Mouse (Mus musculus) CH12.LX (cell line): ENCODE results near the gene Gcnt1. TPM values are rescaled to one million over a fixed set of nuclear protein-coding genes. Genes with fewer than 3 reads are reported as not detected.

Source experiments
- DNase-seq: peaks from one replicate; pipeline ENCODE4 v3.0.0-alpha.2; 2013; ENCODE audit errors: extremely low read depth
- H3K27ac ChIP-seq: 2 replicates; pipeline ENCODE4 v1.5.1; 2012; ENCODE audit warnings: low read depth, mild to moderate bottlenecking, control low read depth, moderate library complexity; ENCODE audit not compliant: insufficient read depth
- H3K27me3 ChIP-seq: replicated peaks from 2 replicates; pipeline ENCODE3; 2012; ENCODE audit warnings: inconsistent platforms
- H3K36me3 ChIP-seq, 2 experiments: replicated peaks in 1 of 2; 2 replicates each; pipeline versions ENCODE3 to v1.6.1; 2012; ENCODE audit warnings: inconsistent platforms in 1 of 2, low read length in 1 of 2, mild to moderate bottlenecking in 1 of 2, mixed read lengths in 1 of 2, moderate library complexity in 1 of 2; ENCODE audit not compliant: control insufficient read depth in 1 of 2, insufficient read depth in 1 of 2
- H3K4me1 ChIP-seq, 2 experiments: 2 replicates each; pipeline ENCODE4 v1.6.1; 2012; ENCODE audit warnings: inconsistent platforms in 1 of 2, moderate library complexity in 1 of 2; ENCODE audit not compliant: insufficient read depth in 2 of 2, control insufficient read depth in 1 of 2
- H3K4me2 ChIP-seq: 2 replicates; pipeline ENCODE4 v1.6.1; 2012; ENCODE audit warnings: low read depth, mild to moderate bottlenecking, control low read depth; ENCODE audit not compliant: poor library complexity, insufficient read depth, severe bottlenecking
- H3K4me3 ChIP-seq, 3 experiments: fragments of 150-350 bp in 1 of 3; sonication (generic) in 1 of 3; replicated peaks in 1 of 3; 2 replicates each; pipeline versions ENCODE3 to v1.5.1; 2011 to 2012; ENCODE audit warnings: low read depth in 2 of 3, low read length in 2 of 3, mild to moderate bottlenecking in 2 of 3, moderate library complexity in 2 of 3, control low read depth in 1 of 3, improper control_type of control experiment in 1 of 3, inconsistent platforms in 1 of 3, mixed read lengths in 1 of 3; ENCODE audit not compliant: poor library complexity in 1 of 3
- H3K79me2 ChIP-seq: replicated peaks from 2 replicates; pipeline ENCODE4 v1.6.1; 2012; ENCODE audit warnings: mild to moderate bottlenecking, moderate library complexity; ENCODE audit not compliant: control insufficient read depth, poor library complexity, insufficient read depth, severe bottlenecking; ENCODE audit errors: extremely low read depth
- H3K9ac ChIP-seq: 2 replicates; pipeline ENCODE4 v1.6.1; 2012; ENCODE audit warnings: low read depth, mild to moderate bottlenecking, control low read depth, moderate library complexity; ENCODE audit not compliant: insufficient read depth
- H3K9me3 ChIP-seq: replicated peaks from 2 replicates; pipeline ENCODE3; 2012; ENCODE audit warnings: low read length, inconsistent platforms, mixed read lengths
- CHD1 ChIP-seq: IDR thresholded peaks from 2 replicates; pipeline ENCODE4 v1.6.1; 2012; ENCODE audit warnings: low read depth, low read length, improper control_type of control experiment, inconsistent platforms
- CTCF ChIP-seq, 2 experiments: IDR thresholded peaks in 1 of 2; conservative IDR thresholded peaks in 1 of 2; 2 replicates each; pipeline ENCODE4 v1.5.1; 2011 to 2012; ENCODE audit warnings: low read depth in 2 of 2, low read length in 2 of 2, improper control_type of control experiment in 1 of 2, inconsistent platforms in 1 of 2, mild to moderate bottlenecking in 1 of 2, moderate library complexity in 1 of 2
- ELF1 ChIP-seq: IDR thresholded peaks from 2 replicates; pipeline ENCODE4 v1.6.1; 2014; ENCODE audit warnings: low read depth, mild to moderate bottlenecking, inconsistent platforms, low read length, improper control_type of control experiment
- ETS1 ChIP-seq: conservative IDR thresholded peaks from 2 replicates; pipeline ENCODE4 v1.6.1; 2012; ENCODE audit warnings: low read depth, mild to moderate bottlenecking, inconsistent platforms, low read length, improper control_type of control experiment, moderate library complexity
- GABPA ChIP-seq: IDR thresholded peaks from 2 replicates; pipeline ENCODE4 v1.6.1; 2012; ENCODE audit warnings: low read depth, low read length, improper control_type of control experiment, inconsistent platforms; ENCODE audit not compliant: insufficient replicate concordance
- HCFC1 ChIP-seq: IDR thresholded peaks from 2 replicates; pipeline ENCODE4 v1.6.1; 2012; ENCODE audit warnings: low read depth, mild to moderate bottlenecking, inconsistent platforms, low read length, improper control_type of control experiment
- JUN ChIP-seq: IDR thresholded peaks from 2 replicates; pipeline ENCODE4 v1.6.1; 2011; ENCODE audit warnings: low read depth, mild to moderate bottlenecking, low read length, improper control_type of control experiment, moderate library complexity; ENCODE audit not compliant: insufficient read depth
- JUND ChIP-seq: conservative IDR thresholded peaks from 2 replicates; pipeline ENCODE4 v1.6.1; 2011; ENCODE audit warnings: low read depth, low read length, improper control_type of control experiment
- KAT2A ChIP-seq: IDR thresholded peaks from 2 replicates; pipeline ENCODE4 v1.6.1; 2012; ENCODE audit warnings: low read length, improper control_type of control experiment, inconsistent platforms; ENCODE audit not compliant: insufficient replicate concordance
- MAFK ChIP-seq: IDR thresholded peaks from 2 replicates; pipeline ENCODE4 v1.6.1; 2011; ENCODE audit warnings: low read length, improper control_type of control experiment; ENCODE audit not compliant: insufficient replicate concordance
- MEF2A ChIP-seq: IDR thresholded peaks from 2 replicates; pipeline ENCODE4 v1.6.1; 2014; ENCODE audit warnings: low read depth, mild to moderate bottlenecking, inconsistent platforms, low read length, improper control_type of control experiment, borderline replicate concordance
- MXI1 ChIP-seq: IDR thresholded peaks from 2 replicates; pipeline ENCODE4 v1.6.1; 2011; ENCODE audit warnings: mild to moderate bottlenecking, low read depth, low read length, improper control_type of control experiment
- NELFE ChIP-seq: IDR thresholded peaks from 2 replicates; pipeline ENCODE4 v1.6.1; 2011; ENCODE audit warnings: low read depth, low read length, improper control_type of control experiment
- NRF1 ChIP-seq: IDR thresholded peaks from 2 replicates; pipeline ENCODE4 v1.6.1; 2014; ENCODE audit warnings: low read depth, mild to moderate bottlenecking, inconsistent platforms, low read length, improper control_type of control experiment, moderate library complexity
- PAX5 ChIP-seq: IDR thresholded peaks from 2 replicates; pipeline ENCODE4 v1.6.1; 2012; ENCODE audit warnings: low read length, inconsistent platforms, mixed read lengths
- POLR2A ChIP-seq: IDR thresholded peaks from 2 replicates; pipeline ENCODE4 v1.6.1; 2011; ENCODE audit warnings: low read depth, mild to moderate bottlenecking, improper control_type of control experiment, low read length
- RAD21 ChIP-seq: IDR thresholded peaks from 2 replicates; pipeline ENCODE4 v1.6.1; 2011; ENCODE audit warnings: low read depth, mild to moderate bottlenecking, low read length, improper control_type of control experiment, moderate library complexity
- RCOR1 ChIP-seq: conservative IDR thresholded peaks from 2 replicates; pipeline ENCODE4 v1.6.1; 2012; ENCODE audit warnings: low read depth, mild to moderate bottlenecking, inconsistent platforms, low read length, improper control_type of control experiment
- SIN3A ChIP-seq: IDR thresholded peaks from 2 replicates; pipeline ENCODE4 v1.6.1; 2012; ENCODE audit warnings: low read length, improper control_type of control experiment, inconsistent platforms
- SMC3 ChIP-seq: IDR thresholded peaks from 2 replicates; pipeline ENCODE4 v1.6.1; 2011; ENCODE audit warnings: low read depth, low read length, improper control_type of control experiment
- TBP ChIP-seq: conservative IDR thresholded peaks from 2 replicates; pipeline ENCODE4 v1.6.1; 2011; ENCODE audit warnings: low read depth, low read length, improper control_type of control experiment
- UBTF ChIP-seq: IDR thresholded peaks from 2 replicates; pipeline ENCODE4 v1.6.1; 2012; ENCODE audit warnings: low read depth, mild to moderate bottlenecking, inconsistent platforms, low read length, improper control_type of control experiment, moderate library complexity
- USF1 ChIP-seq: IDR thresholded peaks from 2 replicates; pipeline ENCODE4 v1.6.1; 2014; ENCODE audit warnings: low read depth, mild to moderate bottlenecking, inconsistent platforms, low read length, improper control_type of control experiment
- USF2 ChIP-seq: conservative IDR thresholded peaks from 2 replicates; pipeline ENCODE4 v1.6.1; 2011; ENCODE audit warnings: low read depth, low read length, improper control_type of control experiment
- ZC3H11A ChIP-seq: IDR thresholded peaks from 2 replicates; pipeline ENCODE4 v1.6.1; 2012; ENCODE audit warnings: low read depth, mild to moderate bottlenecking, inconsistent platforms, low read length, improper control_type of control experiment
- ZKSCAN1 ChIP-seq: IDR thresholded peaks from 2 replicates; pipeline ENCODE4 v1.6.1; 2012; ENCODE audit warnings: low read depth, inconsistent platforms, low read length, improper control_type of control experiment, borderline replicate concordance
- ZMIZ1 ChIP-seq: IDR thresholded peaks from 2 replicates; pipeline ENCODE4 v1.6.1; 2012; ENCODE audit warnings: low read depth, mild to moderate bottlenecking, inconsistent platforms, low read length, improper control_type of control experiment
- ZNF384 ChIP-seq: IDR thresholded peaks from 2 replicates; pipeline ENCODE4 v1.6.1; 2012; ENCODE audit warnings: low read depth, low read length, improper control_type of control experiment, inconsistent platforms
- dilution Hi-C: fragments of 300-500 bp; cut with MboI; formaldehyde crosslinking; loops from 2 replicates; pipeline ENCODE4 v1.14.3; 2020; ENCODE audit warnings: low sequenced_read_pairs; ENCODE audit not compliant: extremely low pct_unique_long_range_greater_than_20kb, extremely low pct_ligation_motif_present
- in situ Hi-C: fragments of 300-500 bp; cut with MboI; formaldehyde crosslinking; loops from 3 replicates; pipeline ENCODE4 v1.14.3; 2019; ENCODE audit warnings: low sequenced_read_pairs, low pct_ligation_motif_present, low pct_unique_long_range_greater_than_20kb, mixed read lengths
- polyA plus RNA-seq: library from polyadenylated mRNA; unstranded; fragments of >175 nt; gene quantifications from 2 replicates; pipeline ENCODE4 v1.2.1, GENCODE M21; 2012; ENCODE audit warnings: low read depth; ENCODE audit not compliant: insufficient read length
- total RNA-seq, 2 experiments: library from RNA; depleted of rRNA; stranded (reverse); fragments of 300-350 nt in 1 of 2; fragments of >200 nt in 1 of 2; gene quantifications; 2 replicates each; pipeline ENCODE4 v1.2.3; 2012 to 2014

Gene Gcnt1
- total and polyA plus RNA-seq, 3 experiments, result 4.2 to 7.6 (median 6.6) TPM

DNA sequence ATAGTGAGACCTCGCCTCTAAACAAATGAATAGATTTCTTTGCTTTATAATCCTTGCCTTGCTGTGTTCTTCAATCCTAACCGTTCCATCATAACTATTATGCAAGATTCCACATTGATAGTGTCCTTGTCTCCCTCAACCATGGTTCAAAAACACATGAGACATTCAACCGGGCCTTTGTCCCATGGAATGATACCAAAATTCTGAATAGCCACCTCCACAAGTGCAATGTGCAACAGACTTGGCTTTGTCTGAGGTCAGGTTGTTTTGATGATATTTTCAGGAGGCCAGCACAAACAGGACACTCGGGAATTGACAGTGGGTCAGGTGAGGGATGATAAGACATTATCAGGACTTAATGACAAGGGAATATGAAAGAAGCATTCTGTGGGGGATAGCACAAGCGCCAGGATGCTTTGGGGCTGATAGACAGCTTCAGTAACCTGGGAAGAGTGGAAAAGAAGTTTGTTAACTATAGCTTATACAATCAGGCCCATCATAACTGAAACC lies 59.9 kb downstream of the Gcnt1 start:
- no peak for DNase-seq
- Histone ChIP-seq H3K9ac (no peak overlapping the region), H3K79me2 (no peaks in the 10 kb centered on the region), H3K4me1 (peaks cover 0 to 9% of the 10 kb centered on the region in 2 experiments; a peak in 2 of 4 replicates), H3K9me3 (no peaks in the 10 kb centered on the region), H3K36me3 (no peaks in the 10 kb centered on the region), H3K27ac (no peak overlapping the region), H3K4me2 (no peak overlapping the region), H3K27me3 (no peaks in the 10 kb centered on the region), H3K4me3 (no peak overlapping the region)
- dilution Hi-C loops (no loop called here), in situ Hi-C loops (no loop called here)
- TF ChIP-seq ZKSCAN1, result no peak
- no peak for TF ChIP-seq MAFK
- TF ChIP-seq SMC3, result no peak
- no peak for TF ChIP-seq TBP
- no peak for TF ChIP-seq CTCF (conservative IDR thresholded peaks at IDR 0.05 in 1 of 2, IDR thresholded peaks at IDR 0.05 in 1 of 2; ENCODE audit: low read depth in 2 of 2, low read length in 2 of 2)
- no peak for TF ChIP-seq JUN
- TF ChIP-seq USF2, result no peak
- TF ChIP-seq MXI1, result no peak
- TF ChIP-seq ZC3H11A, result no peak
- no peak for TF ChIP-seq CHD1
- TF ChIP-seq RAD21, result no peak
- TF ChIP-seq JUND, result no peak
- no peak for TF ChIP-seq SIN3A
- TF ChIP-seq MEF2A, result no peak

- Histone ChIP-seq H3K36me3 (no peaks in the 10 kb centered on the region), H3K27ac (no peak overlapping the region)
- dilution Hi-C loops, result no loop called here
Observed at GRCm38 (mm10) chr19:17311501-17311900, 61.1 kb downstream of the Gcnt1 start.

More at GRCm38 (mm10) chr19:17311501-17311900, 61.1 kb downstream of the Gcnt1 start:
- no peaks in the 10 kb centered on the region for H3K79me2 ChIP-seq
- no peaks in the 10 kb centered on the region for H3K9me3 ChIP-seq
- no peaks in the 10 kb centered on the region for H3K27me3 ChIP-seq
- H3K4me3 ChIP-seq, result no peak overlapping the region
- in situ Hi-C loops, result no loop called here
- no peak for DNase-seq
- peaks cover 0 to 9% of the 10 kb centered on the region in 2 experiments; a peak in 2 of 4 replicates for H3K4me1 ChIP-seq
- no peak overlapping the region for H3K4me2 ChIP-seq
- no peak overlapping the region for H3K9ac ChIP-seq
- TF ChIP-seq RAD21 (no peak), USF1 (no peak), SIN3A (no peak), POLR2A (no peak), HCFC1 (no peak), RCOR1 (no peak), CHD1 (no peak), ZC3H11A (no peak), KAT2A (no peak), ZNF384 (no peak), ETS1 (no peak), NRF1 (no peak), GABPA (no peak), UBTF (no peak), PAX5 (no peak), ELF1 (no peak), ZMIZ1 (no peak), NELFE (no peak), MEF2A (no peak)
